Mouse (Mus musculus) lung, postnatal 14 days (tissue): Measurements from ENCODE around the gene Tlr9.

ENCODE experiments used
- DNase-seq: peaks from one replicate; pipeline ENCODE4 v3.0.0; 2021

Tlr9 gene

DNA sequence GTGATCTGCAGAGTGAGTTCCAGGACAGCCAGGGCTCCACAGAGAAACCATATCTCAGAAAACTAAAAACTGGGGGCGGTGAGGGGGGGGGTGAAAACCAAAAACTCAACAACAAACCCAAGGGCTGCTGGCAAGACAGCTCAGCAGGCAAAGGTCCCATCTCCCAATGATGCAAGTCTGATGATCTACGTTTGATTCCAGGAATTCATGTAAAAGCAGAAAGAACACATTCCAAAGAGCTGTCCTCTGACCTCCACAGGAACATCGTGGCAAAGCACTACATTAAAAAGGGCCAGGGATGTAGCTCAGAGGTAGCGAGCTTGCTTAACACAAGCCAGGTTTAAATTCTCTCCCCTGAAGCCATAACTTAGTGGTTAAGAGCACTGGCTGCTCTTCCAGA is 48.3 kb downstream of the Tlr9 start:
- no peak for DNase-seq

GRCm38 (mm10) chr9:106272288-106272687 is 49.9 kb downstream of the Tlr9 start:
- DNase-seq, result no peak

GRCm38 (mm10) chr9:106273276-106273675 is 50.9 kb downstream of the Tlr9 start:
- DNase-seq, result no peak

- no peak for DNase-seq
Measured at GRCm38 (mm10) chr9:106273791-106274190, 51.4 kb downstream of the Tlr9 start.

- no peak for DNase-seq
Measured at GRCm38 (mm10) chr9:106274652-106275180, 52.3 kb downstream of the Tlr9 start.

GRCm38 (mm10) chr9:106275806-106276205 is 53.4 kb downstream of the Tlr9 start:
- DNase-seq, result no peak
